Mouse (Mus musculus) embryo, embryonic 11 days (tissue): ENCODE measurements around the gene Matn4.
A peak's percentile ranks its signal among the peaks of the same experiment; 100 is the strongest.

ENCODE experiments used
- DNase-seq: peaks from one replicate; pipeline ENCODE4 v3.0.0-alpha.2; 2015

Gene Matn4

GRCm38 (mm10) chr2:164435216-164436090, 30.5 kb upstream of the Matn4 start:
- DNase-seq: no peak

DNA sequence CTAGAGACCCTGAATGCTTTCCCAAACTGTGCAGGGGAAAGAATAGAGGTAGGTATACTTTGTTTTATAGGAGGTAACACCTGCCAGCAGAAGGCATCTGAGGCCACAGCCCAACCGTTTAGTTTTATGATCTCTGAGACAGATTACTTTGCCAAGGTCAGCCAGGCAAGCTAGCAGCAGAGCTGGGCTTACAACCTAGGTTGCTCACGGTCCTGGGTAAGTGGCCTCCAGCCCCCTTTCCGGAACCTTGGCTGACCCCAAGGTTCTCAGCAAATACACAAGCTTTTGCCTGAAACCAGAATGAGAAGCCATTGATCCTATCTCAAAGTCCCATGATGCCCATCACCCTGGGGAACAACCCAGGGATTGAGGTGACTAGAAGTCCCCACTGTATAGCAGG, 29.7 kb upstream of the Matn4 start:
- no peak for DNase-seq

GRCm38 (mm10) chr2:164433278-164433895, 28.4 kb upstream of the Matn4 start:
- no peak for DNase-seq

DNA sequence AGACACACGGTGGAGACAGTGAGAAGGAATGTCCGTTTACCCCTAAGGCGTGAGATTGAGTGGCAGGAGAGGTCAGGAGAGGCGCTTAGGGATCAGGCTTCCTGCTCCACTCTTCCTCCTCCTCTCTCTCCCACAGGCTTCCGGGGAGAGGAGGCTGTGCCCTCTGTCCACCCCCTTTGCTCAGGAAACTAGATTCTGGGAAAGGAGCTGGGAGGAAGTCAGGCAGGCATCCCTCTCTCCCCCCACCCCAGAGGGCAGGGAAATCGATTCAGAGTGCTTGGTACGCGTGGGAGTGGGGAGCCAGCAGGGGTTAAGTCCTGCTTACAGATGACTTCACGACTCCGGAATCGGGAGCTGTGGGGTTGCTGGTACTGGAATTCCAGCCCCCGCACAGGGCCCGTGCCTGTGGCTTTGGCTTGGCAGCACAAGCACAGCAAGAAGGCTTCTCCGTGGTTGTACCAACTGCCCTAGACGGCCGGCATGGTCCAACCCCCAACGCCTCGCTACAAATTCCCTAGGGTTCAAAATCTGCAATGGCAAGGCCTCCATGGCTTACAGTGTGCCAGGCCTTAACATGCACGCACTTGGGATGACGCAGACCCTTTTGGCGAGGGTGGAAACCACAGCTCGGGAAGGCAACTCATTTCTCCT, 27.7 kb upstream of the Matn4 start:
- no peak for DNase-seq

GRCm38 (mm10) chr2:164431676-164432465, 26.9 kb upstream of the Matn4 start:
- no peak for DNase-seq

DNA sequence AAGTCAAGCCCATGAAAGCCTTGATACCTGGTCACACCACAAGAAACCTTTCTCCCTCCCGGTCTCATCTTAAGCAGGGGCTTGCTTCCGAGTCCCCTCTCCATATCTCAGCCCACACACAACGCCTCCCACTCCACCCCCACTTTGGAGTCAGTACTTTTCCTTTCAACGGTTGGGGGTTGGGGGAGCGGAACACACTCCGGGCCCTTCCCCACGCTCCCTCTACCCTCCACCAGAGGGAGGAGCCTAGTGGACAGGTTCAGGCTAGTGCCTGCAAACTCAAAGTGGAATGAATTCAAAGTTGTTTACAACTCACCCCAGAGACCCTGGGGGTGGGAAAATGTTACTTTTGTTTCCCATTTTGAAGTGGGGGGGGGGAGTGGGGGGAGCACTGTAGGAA, 25.7 kb upstream of the Matn4 start:
- peak; percentile 53 for DNase-seq

- no peak for DNase-seq
Measured at GRCm38 (mm10) chr2:164429881-164430615, 25.1 kb upstream of the Matn4 start.

DNA sequence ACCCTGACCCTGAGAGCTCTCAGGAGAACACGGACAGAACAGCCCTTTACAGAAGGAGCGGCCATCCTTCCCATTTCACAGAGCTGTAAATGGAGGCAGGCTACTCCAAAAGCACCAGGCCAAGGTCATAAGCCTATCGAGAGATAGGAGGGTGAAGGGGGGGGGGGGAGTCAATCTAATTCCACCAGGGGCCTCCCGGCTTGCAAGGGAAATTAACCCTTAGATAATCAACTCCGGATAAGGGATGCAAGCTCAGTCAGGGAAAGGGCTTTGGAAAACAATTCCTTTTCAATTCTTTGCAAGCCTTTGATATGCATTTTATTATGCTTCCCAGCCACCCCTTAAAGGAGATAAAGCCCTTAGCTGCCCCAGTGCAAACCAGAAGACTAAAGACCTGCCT, 23.5 kb upstream of the Matn4 start:
- DNase-seq: no peak

DNA sequence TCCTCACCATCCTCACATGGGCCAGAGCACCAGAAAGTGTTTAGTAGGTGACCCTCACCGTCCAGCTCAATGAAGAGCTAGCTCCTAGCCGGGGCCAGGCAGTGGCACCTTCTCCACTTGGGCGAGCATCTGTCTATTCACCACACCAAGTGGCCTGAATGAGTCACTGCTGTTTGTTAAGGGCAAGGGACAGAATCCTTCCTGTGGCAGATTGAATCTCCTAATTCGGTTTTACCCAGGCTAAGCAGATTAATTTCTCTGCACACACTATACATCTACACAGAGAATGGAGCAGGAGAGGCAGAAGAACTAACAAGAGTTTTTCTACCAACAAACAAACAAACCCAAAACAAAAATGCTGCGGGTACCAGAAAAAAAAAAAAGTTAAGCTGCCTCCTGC, 22.0 kb upstream of the Matn4 start:
- no peak for DNase-seq

GRCm38 (mm10) chr2:164426121-164426520, 21.2 kb upstream of the Matn4 start:
- no peak for DNase-seq

- no peak for DNase-seq
Measured at GRCm38 (mm10) chr2:164425401-164425800, 20.4 kb upstream of the Matn4 start.

DNA sequence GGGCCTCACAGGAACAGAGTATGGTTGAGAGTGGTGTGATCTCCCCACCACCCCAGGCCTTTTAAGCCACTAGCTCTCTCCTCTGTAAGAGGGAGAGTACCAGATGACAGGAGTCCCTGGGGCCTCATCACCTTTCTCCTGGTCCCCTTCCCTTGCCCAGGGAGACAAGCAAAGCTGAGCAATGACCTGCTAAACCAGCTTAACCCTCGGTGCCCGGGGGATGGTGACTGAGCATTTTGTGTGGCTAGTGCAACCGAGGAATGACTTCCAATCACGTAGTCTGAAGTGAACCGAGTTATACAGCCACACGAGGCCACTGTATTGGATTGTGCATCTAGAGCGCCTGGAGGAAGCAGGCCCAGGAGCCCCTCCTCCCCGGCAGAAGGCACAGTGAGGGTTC, 19.4 kb upstream of the Matn4 start:
- no peak for DNase-seq

DNA sequence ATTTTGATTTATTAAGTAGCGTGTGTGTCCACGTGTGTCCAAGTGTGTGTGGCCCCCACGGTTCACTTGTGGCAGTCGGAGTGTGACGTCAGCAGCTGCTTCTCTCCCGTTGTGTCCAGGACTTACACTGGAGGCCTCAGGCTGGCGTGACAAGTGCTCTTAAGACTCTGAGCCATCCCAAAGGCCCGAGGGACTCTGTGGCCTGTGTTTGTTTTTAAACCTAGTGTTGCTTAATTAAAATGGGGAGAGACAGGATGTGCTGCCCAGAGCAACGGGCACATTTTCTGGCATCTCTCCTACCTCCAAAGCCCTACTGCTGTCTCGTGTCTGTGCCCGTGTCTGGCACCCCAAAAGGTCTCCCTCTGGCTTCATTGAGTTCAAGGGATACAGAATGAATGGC, 18.5 kb upstream of the Matn4 start:
- DNase-seq: no peak

DNA sequence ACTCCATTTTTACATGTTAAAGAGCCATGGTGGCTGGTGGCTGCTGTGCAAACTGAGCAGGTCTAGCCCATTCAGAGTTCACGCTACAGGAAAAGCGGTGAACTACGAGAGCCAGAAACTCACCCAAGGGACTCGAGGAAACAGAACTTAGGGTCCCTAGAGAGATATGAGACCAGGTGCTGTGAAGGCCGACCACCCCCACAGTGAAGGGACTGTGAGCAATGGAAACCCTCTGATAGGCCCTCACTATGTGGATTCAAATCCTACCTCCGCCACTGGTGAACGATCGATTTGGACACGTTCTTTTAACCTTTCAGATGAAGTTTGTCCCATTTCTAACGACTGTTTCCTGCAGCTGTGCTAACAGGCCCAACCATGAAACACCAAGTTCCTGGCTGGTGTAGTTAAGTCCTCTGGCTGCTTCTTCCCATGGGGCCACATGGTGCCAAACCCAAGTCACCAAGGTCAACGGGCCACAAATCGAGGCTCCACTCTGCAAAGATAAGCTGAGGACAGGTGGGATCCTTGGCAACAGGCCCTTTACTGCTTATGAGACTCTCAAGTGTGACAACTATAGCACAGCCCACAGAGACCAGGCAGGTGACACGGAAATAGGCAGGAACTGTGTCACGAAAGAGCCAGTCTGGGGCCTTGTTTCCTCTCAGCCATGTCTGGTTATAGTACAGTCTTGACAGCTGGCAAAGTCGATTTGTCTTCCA, 17.9 kb upstream of the Matn4 start:
- no peak for DNase-seq

DNA sequence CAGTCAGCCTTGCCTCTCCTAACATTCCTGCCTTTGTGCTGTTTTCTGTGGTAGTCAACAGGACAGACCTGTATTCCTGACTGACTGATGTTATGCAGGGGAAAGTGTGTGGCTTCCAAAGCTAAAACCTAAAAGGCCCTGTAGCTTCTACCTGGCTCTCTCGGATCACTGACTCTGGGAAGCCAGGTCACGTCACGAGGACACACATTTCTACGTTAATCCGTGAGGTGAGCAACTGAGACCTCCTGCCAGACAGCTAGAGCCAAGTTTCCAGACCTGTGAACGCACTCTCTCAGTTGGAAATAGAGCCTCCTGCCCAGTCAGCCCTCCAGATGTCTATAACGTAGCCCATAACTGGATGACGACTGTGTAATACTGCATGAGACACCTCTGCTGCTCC, 17.0 kb upstream of the Matn4 start:
- DNase-seq: no peak

- no peak for DNase-seq
Measured at GRCm38 (mm10) chr2:164421306-164421705, 16.3 kb upstream of the Matn4 start.

DNA sequence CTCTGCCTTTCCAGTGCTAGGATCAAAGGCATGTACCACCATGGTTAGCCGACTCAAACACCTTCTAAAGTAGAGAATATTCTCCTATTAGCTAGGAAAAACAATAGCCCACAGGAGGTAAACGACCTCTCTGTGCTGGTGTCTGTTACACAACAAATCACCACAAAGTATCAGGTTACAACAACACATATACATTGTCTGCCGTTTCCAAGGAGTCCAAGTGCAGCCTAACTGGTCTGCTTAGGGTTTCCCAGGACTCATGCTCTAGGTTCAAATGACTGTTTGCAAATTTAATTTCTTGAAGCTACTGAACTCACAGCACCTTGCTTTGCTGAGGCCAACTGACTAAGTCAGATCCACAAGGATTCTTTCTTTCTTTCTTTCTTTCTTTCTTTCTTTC, 14.5 kb upstream of the Matn4 start:
- no peak for DNase-seq

DNA sequence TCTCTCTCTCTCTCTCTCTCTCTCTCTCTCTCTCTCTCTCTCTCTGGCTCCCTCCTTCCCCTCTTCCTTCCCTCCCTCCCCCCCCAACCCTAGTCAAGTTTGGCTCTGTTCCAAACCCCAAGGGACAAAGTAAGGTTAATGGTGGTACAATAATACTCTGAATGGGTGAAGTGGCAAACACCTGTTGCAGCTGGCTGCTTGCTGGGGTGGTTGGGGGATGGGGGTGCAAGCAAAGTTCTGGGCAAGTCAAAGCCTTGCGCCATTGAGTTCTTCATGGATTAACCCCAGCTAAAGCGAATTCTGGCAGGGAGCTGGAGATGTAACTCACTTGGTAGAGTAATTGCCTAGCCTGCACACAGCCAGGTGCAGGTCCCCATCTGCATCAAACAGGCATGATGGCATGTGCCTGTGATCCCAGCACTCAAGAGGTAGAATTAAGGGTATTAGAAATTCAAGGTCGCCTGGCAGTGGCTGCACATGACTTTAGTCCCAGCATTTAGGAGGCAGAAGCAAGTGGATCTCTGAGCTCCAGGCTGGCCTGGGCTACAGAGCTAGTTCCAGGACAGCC, 13.4 kb upstream of the Matn4 start:
- DNase-seq: no peak

DNA sequence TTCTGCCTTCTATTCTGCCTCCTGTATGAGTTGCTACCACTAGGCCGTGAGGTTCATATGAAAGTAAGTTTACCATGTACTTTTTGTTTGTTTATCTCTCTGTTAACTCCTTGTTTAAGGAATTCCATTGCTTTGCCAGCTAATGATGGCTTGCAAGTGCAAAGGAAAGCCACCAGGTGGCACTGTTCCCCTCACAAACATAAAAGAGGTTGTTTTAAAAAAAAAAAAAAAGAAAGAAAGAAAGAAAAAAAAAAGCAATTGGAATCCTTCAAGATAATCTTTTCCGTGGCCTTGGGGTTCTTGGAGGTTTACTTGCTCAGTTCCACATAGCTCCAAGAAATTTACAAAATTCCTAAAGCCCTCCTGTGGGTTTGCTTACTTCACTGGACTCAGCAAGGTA, 12.2 kb upstream of the Matn4 start:
- peak; percentile 65 for DNase-seq

DNA sequence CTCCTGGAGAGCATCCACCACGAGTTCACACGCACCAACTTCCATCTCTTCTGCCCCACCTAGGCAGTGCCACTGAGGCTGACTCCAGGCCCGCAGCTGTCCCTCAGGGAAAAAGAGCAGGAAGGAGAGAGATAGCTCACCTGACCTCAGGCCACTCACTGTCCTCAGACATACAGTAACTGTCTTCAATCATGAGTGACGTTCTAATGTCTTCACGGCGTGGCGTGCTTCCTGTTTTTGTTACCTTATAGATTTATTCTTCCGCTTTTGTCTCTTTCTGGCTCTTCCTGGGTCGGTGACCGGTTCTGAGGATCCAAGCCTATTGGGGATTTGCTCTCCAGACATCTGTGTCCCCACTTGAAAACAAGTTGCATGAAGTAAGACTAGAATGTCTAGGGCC, 9.6 kb upstream of the Matn4 start:
- DNase-seq: no peak

DNA sequence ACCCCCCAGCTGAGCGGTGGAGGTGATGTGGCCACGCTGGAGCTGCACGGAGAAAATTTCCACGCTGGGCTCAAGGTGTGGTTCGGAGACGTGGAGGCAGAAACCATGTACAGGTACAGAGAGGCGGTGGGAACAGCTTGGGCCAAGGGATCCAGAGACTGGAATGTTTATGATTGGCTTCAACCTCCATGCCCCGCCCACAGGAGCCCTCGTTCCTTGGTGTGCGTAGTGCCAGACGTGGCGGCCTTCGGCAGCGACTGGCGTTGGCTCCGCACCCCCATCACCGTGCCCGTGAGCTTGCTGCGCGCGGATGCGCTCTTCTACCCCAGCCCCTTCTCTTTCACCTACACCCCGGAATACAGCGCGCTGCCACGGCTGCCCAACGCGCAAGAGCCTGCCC, 9.2 kb upstream of the Matn4 start:
- DNase-seq: no peak

- peak; percentile 85 for DNase-seq
Measured at GRCm38 (mm10) chr2:164407708-164408107, 2.7 kb upstream of the Matn4 start.
